Mouse (Mus musculus) lung, adult 18-20 months (tissue): ENCODE results near the gene Trp53bp2.

Experiments used
- DNase-seq, 2 experiments: peaks; one replicate each; pipeline ENCODE4 v3.0.0; 2022; ENCODE audit warnings: mixed read lengths in 2 of 2

Gene Trp53bp2

DNA sequence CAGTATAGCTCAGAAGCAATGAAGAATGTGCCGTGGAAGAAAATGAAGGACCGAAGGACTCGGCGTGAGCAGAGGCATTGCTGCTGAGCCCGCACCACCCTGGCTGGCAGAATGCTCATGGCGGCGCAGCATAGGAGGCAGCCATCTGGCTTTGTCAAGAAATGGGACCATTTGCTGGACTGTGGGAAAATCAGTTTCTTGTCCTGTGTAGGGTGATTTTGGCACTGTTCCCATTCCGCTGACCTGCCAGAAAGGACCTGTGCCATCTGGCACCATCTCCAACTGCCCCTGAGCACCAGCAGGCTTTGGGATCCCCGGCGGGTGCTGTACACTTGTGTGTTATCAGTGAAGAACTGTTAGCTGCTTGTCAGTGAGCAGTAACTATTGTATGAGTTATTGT lies 52.8 kb downstream of the Trp53bp2 start:
- peak in 1 of 2 experiments; percentile 36 for DNase-seq

DNA sequence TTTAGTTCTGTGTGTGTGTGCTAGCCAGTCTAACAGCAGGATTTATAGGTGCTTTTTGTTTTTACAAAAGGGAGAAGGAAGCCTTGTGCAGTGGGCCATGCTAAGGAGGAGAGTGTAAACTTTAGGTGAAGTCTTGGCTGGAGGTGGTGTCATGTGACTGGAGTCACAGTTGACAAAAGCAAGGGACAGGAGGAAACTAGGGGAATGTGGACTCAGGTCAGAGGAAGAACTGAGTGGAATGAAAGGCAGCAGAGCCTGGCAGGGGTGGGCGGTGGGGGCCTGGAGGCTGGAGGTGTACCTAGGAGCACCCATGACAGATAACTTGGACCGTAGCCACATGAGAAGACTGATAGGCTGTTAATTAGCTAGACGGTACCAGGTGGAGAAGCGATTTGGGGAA lies 56.3 kb downstream of the Trp53bp2 start:
- peak; percentile 23 to 38 for DNase-seq

DNA sequence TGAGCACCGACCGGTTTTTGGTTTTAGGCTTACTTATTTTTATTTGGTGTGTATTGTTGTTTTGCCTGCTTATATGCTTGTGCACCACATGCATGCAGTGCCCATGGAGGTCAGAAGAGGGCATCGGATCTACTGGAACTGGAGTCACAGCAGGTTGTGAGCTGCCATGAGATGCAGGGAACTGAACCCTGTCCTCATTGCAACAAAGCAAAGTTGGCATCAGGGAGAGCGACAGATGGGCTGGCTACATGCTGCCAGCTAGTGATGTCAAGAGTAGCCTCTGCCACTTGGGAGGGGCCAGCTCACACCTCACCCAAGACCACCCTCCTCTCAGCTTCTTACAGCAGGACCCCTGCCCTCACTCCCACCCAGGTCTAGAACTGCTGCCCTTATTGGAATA lies 57.0 kb downstream of the Trp53bp2 start:
- no peak for DNase-seq

DNA sequence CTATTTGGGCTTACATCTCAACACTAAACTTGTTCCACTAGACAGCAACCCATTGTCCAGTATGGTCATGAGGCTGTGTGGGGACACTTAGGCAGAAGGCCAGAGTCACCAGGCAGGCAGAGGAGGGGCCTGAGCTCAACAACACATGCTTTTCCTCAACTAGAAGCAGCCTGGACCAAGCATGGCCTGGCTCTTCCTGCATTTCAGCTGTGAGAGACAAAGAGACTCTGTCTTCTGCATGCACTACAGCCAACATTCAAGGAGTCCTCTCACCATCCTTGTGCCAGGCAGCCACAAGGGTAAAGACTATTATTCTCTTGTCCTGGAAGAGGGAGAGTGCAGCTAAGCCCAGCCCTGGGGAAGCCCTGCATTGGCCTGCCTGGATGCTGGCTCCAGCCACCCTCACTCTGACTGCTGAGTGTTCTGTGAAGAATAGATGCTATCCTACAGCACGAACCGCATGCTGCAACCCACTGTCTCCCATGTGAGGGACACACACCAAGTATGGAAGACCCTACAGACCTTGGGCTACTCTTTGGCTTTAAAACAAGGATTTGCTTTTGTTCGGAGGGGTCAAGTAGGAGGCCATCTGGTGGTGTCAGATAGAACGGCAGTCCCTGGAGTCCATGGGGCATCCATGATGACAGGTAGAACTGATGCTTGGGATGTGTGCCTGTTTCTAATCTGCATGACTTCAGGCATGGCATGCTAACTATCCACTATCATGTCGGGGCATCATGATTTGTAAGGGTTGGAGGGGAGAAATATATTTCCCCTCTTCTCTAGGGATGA lies 66.2 kb downstream of the Trp53bp2 start:
- no peak for DNase-seq

DNA sequence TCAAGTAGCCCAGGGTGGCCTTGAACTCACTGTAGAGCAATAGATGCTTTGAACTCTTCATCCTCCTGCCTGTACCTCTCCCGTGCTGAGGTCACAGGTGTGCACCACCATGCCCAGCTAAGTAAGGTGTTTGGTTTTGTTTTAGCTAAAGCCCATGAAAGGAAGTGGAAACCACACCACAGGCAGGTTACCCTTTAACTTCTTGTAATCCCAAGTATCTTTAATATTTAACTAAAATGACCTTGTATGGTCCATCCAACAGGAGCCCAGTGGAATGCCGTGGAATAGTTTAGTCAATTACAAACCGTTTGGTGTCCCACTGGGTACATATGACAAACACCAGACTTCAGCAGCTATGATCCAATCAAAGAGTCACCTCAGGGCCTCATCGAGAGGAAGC lies 70.0 kb downstream of the Trp53bp2 start:
- DNase-seq, result no peak

DNA sequence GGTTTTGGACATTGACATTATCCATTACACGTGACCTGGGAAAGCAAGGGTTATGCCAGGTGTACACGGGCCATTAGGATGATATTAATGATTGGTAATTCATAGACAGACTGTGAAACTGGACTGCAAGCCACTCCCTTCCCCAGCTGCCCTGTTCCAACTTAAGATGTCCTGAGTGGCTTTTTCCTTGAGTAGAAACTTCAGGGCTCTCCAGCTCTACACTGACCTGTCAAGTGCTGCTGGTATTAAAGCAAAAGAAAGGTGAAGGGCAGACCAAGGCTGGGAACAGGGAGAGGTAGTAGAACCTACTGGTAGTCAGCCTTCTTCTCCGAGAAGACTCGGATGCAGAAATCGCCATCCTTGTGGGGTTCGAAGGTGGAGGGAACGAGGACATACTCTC lies 72.2 kb downstream of the Trp53bp2 start:
- no peak for DNase-seq

DNA sequence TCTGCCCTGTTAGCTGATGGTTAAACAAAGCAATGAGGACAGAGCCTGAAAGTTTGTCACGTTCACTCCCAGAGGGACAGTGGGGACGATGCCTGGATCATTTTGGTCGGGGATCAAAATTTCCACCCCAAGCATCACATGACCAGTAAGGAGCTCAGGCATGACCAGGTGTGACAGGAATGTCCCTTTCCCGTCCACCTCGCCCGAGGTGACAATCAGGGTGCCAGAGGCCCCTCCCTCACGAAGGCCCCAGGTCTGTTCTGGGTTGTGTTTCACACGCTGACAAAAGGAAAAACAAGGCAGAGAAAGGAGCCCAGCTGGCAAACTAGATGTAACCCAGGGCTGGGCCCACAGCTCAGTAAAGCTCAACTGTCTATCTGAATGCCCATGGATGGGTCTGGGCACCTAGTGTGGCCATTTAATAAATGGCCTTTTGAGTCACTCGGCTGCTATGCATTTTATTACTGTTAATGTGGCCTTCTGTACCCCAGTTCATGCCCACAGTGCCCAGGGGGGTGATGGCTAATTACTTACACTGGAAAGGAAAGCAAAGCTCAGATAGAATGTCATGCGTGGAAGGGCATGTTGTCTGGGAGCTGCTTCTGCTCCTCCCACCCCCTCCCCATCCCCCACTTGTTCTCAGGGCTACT lies 72.8 kb downstream of the Trp53bp2 start:
- DNase-seq, result no peak

DNA sequence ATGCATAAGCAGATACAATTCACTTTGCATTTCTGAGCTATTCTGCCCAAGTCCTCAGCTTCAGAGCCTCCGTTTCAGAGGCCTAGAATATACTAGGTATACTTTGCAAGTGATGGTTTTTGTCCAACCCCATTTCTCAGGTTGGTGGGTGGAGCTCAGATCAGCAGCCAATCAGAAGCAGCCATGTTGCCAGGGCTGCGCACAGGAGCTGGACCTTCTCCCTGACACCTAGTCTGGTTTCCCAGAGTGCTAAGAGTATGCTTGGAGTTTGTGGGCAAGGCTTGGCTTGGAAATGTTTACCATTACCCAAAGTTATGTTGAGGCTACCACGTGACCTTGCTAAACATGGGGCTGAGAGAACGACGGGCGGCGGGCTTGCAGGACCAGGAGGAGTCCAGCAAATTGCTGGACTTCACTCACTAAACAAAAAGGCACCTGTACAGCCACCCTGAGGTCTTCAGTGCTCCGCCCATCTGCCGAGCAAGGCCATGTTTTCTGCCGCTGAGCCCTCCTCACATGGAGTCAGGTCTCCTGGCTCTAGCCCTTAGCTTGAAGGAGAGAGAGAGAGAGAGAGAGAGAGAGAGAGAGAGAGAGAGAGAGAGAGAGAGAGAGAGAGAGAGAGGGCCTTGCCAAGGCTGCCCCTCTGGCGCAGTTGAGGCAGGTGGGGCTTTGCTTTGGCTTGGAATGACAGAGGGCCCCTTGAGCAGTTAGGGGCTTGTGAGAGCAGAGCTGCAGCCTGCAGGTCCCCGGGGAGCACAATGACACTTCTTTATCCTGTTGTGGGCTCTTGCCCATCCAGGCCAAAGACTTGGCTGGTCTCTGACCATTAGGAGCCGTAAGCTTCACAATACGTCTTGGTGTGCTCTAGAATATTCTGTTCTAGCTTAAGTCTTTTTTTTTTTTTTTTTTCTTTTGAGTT lies 74.3 kb downstream of the Trp53bp2 start:
- no peak for DNase-seq

DNA sequence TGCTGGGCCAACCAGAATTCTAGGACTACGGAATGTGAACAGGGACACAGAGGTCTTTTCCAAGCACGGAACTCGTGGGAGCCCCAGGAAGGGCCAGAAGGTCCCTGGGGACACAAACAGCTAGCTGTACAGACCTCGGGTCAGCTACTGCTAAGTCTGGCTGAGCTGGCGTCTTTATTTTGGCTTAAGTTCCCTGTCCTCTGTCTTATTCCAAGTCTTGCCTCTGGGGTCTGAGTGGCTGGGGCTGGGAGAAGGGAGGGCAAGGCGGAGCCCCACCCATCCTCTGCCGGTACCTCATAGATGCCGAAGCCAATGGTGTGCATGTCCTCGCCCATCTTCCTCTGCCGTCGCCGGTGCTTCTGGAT lies 74.9 kb downstream of the Trp53bp2 start:
- DNase-seq, result no peak

DNA sequence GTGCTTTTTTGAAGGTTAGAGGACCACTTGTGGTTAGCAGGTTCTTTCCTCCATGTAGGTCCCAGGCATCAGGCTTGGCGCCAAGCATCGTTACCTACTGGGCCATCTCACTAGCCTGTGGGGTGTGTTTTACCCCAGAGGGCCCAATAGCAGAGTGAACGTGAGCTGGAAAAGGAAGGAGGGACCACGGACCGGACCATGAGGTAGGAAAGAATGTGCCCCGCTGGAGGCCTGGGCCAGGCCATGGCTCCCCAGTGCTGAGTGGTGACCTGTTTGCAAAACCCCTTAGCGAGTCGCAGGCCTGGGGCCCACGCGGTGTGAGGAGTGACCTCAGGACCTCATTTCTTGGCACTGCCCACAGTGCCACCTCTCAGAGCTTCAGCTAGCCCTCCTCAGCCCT lies 79.5 kb downstream of the Trp53bp2 start:
- no peak for DNase-seq

DNA sequence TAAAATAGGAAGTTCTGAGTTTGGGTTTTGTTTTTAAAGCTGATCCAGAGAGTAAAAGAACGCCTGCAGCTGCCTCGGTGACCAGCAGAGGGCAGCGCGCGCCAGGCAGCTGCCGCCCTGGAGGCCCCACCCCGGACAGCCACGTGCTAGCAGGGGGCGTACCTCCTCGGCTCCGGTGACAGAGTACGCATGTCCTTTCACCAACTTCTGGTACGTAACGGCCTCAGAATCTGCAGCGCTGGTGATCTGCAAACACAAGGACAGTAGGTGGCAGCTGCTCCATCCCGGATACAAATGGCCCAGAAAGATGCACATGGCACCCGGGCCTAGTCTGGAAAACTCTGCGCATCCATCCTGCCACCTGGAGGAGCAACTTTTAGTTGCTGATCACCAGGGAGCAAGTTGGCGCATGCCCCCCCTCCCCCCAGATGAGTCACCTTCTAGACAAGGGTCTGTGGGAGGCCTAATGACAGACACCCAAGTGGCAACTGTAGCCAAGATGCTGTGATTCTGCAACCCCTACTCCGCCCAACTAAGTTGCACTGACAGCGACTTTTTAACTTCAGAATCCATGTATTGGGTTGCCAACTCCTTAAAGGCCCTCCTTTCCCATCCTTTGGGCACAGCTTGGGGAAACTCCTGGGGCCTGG lies 81.0 kb downstream of the Trp53bp2 start:
- DNase-seq, result peak; percentile 94 to 96

DNA sequence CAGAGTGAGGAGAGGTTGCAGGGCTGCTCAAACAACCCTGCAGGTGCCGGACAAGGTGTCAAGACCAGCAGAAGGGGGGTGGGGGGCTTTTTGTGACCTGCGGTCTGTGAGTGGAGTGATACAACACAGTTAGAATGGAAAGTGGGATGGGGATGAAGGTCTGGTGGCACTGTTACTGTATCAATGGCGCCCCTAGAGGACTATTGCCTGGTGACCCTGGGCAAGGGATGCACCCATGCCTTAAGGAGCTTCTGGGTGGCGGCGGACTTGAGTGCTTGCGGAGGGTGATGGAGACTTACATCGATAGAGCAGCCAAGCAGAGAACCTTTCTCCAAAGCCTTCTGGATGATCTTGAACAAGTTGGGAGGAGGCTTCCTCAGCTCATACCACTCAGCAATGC lies 81.6 kb downstream of the Trp53bp2 start:
- no peak for DNase-seq

DNA sequence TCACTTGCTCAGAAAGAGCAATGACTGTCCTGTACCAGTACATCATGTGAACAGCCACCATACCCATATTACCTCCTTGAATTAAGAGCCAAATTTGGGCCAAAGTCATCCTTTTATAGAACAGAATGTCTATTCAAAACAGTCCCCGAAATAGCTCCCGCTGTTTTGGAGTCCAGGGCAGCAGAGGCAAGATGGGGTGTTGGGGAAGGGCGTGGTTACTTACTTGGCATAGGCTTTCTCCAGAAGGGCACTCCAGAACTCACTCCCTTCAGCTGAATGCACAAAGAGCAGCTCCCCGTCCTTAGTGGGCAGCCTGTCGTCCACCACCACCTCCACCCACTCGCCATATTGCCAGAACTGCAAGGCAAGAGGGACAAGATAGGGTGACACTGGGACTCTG lies 82.9 kb downstream of the Trp53bp2 start:
- peak in 1 of 2 experiments; percentile 69 for DNase-seq

DNA sequence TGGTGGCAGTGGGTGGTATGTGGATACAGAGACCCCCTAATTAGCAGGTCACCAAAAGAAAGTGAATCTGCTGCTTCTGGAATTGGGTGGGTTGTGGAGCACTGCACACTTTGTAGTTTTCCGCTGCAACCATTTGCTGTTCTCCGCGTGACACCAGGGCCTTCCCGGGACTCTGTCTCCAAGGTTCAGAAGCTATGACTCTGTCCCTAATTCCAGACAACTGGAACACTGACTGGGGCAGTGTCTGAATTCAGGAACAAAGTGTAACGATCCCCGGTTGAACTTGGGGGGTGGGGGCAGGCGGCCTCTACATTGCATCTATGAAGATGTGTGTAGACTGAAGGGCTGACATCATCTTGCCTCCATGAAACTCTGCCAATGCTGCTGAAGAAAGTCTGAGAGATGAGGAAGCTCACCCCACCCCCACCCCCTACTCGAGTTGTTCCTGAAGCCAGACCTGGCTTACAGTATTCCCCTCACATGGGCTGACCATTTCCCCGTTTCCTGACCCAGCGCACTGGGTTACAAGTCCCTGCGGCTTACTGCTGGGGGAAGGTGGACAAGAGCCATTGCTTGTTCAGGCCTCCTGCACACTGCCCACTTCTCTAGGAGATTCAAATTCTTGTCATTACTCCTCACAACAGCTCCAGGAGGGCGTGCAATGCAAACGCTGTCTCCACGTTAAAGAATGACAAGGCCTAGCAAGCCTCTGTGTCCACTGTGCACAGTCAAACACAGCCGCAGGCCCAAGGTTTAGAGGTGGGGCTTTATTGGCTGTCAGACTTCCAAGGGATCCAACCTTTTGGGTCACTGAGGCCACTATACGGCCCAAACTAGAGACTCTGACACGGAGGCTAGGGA lies 85.5 kb downstream of the Trp53bp2 start:
- peak; percentile 56 to 67 for DNase-seq

DNA sequence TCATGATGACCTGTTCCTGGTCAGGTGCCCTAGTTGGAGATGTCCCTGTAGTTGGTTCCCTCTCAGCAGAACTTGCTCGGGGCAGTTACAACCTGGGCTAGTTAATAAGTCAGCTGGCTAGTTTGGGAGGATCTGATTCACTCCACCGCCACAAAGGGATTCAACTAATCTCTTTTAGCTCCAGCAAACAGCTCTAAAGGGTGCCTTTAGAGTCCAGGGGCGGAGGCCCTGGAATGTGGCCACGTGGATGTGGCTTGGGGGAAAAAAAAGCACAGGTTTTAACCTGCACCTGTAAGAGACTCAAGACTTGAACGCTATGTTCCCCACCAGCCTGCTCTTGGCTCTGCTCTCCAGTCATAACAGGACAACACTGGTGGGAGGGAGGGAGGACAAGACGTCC lies 87.7 kb downstream of the Trp53bp2 start:
- DNase-seq, result peak; percentile 69 to 70

DNA sequence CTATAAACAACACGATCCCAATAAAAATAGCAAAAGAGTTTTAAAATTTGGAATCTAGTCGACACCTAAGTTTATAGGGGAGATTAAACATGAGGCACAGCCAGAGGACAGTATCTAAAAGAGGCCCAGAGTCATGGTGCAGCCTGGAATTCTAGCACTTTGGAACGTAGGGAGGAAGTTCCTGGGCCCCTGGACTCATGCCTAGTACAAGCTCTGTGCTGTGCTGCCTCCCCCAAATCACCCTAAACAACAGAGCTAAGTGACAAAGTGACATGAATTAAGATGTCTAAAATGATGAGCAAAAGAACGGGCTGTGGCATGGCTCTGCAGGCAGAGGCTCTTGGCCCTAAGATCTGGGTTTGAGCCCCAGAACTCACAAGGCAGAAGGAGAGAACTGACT lies 88.8 kb downstream of the Trp53bp2 start:
- no peak for DNase-seq

DNA sequence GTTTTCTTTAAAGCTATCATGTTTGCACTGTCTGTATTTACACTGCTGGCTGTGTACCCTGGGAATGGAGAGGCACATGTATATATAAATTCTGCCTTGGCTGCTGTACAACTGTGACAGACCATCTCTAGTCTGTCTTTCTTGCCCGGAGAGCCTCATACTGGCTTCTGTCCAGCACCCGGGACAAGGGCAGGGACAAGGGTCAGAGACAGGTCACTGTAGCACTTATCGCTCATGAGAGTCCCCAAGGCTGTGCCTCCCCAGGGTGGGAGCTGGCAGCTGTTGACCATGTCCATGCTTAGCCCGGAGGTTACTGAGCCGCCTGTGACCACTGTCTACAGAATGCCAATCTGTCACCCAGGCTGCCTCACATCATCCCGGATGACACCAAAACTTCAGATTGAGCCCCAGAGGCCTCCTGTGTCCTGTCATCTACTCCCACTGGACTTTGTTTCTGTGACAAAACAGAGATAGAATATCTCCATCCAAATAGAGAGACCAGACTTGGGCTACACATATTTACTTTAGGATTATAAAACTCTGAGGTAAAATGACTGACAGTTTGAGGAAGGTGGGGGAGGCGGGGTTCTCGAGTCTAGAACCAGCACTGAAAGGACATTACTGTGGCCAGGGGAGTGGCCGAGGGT lies 90.6 kb downstream of the Trp53bp2 start:
- peak; percentile 81 to 92 for DNase-seq

DNA sequence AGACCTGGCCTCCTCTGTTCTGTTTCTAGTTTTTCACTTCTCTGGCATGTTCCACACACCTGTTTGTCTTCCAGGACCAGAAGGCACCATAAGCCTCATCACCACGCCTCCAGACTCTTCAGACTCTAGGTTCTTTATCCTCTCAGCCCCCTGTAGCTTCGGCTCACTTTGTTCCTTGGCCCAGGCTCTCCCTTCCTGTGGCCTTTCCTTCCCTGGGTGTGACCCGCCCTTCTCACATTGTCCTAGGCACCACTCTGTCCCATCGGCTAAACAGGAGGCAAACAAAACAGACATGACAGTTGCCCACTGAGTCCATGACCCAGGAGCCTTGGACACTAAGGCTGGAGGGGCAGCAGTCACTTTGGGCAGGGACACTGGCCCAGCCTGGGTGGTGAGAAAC lies 91.3 kb downstream of the Trp53bp2 start:
- DNase-seq, result peak; percentile 40 to 74

DNA sequence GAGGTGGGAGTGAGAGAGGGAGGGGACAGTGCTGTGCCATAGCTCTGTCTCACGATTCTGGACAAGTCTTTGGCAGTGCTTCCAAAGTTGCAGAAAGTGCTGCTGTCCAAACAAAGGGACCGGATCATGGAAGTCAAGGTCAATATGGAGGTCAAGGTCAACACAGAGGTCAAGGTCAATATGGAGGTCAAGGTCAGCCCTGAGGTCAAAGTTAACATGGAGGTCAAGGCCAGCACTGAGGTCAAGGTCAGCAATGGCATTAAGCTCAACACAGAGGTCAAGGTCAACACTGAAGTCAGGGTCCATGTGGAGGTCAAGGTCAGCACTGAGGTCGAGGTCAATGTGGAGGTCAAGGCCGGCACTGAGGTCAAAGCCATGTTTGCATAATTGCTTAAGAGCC lies 91.9 kb downstream of the Trp53bp2 start:
- no peak for DNase-seq

DNA sequence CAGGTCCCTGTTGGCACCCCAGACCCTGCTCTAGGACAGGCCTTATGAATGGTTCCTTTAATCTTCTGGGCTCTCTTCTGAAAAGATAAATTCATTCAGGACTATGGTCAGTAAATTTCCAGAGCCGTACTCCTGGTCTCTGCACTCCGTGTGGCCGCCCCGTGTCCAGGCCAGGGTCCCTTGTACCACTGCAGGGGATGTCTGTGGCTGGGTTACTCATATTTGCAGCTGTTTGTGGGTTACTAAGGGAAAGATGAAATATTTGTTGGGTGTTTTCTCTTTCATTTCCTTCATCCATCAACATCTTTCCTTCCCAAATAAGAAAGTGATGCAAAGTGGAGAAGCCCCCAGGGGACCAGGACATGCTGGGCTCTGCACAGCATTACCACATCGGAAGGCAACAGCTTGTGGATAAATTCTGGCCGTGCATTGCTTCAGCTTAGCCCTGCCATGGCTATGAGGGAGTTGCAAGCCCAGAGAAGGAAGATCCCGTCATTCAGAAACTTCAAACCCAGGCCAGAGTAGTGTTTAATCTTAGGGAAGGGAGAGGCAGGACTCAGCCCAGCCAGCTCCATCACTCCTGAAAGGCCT lies 92.9 kb downstream of the Trp53bp2 start:
- DNase-seq, result no peak

DNA sequence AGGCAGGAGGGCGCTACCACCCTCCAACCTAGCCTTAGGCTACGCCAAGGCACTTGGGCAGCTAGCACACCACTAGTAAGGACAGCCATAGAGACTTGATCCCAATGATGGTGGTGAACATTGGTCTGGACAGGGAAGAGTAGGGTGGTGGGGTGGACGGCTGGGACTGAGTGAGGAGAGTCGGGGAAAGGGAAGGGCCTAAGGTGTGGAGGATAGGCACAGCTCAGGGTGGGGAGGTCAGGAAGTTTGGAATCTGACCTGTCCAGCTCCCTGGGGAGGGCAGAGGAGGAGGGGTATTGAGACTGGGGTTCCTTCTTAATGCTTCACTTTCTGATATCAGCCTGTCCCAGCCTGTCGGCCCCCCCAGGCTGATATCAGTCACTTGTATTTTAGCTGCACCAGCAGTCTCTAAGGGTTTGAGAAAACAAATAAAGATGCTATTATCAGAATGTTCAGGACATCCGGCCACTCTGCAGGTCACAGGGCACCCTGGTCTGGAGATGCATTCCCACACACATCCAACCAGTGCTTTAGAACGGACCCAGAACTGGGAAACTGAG lies 93.6 kb downstream of the Trp53bp2 start:
- DNase-seq, result no peak
